Mouse (Mus musculus) heart, embryonic 13.5 days (tissue): ENCODE results near the gene Lyl1. TPM values are rescaled to one million over a fixed set of nuclear protein-coding genes. Genes with fewer than 3 reads are reported as not detected.

Experiments
- ATAC-seq: fragments of 200-750 bp; cut with Nextera tagmentation; 2 replicates; pipeline ENCODE4 v1.8.0; 2017; ENCODE audit warnings: moderate TSS enrichment; ENCODE audit not compliant: insufficient number of reproducible peaks, low FRiP score, low TSS enrichment; ENCODE audit errors: extremely low read depth
- H3K27ac ChIP-seq: fragments of 300-500 bp; sonication (generic); replicated peaks from 2 replicates; pipeline ENCODE4 v1.5.1; 2015; ENCODE audit warnings: moderate library complexity, mild to moderate bottlenecking, inconsistent platforms
- H3K27me3 ChIP-seq: fragments of 300-500 bp; sonication (generic); replicated peaks from 2 replicates; pipeline ENCODE4 v1.6.1; 2015; ENCODE audit warnings: mild to moderate bottlenecking, inconsistent platforms
- H3K36me3 ChIP-seq: fragments of 300-500 bp; sonication (generic); 2 replicates; pipeline ENCODE4 v1.6.1; 2015; ENCODE audit warnings: mild to moderate bottlenecking, inconsistent platforms
- H3K4me1 ChIP-seq: fragments of 300-500 bp; sonication (generic); 2 replicates; pipeline ENCODE4 v1.6.1; 2015; ENCODE audit warnings: inconsistent platforms
- H3K4me2 ChIP-seq: fragments of 300-500 bp; sonication (generic); 2 replicates; pipeline ENCODE4 v1.6.1; 2015; ENCODE audit warnings: inconsistent platforms, mild to moderate bottlenecking, moderate library complexity
- H3K4me3 ChIP-seq: fragments of 300-500 bp; sonication (generic); 2 replicates; pipeline ENCODE4 v1.5.1; 2015; ENCODE audit warnings: moderate library complexity, mild to moderate bottlenecking, inconsistent platforms
- H3K9ac ChIP-seq: fragments of 300-500 bp; sonication (generic); 2 replicates; pipeline ENCODE4 v1.6.1; 2015; ENCODE audit warnings: inconsistent platforms, mild to moderate bottlenecking, moderate library complexity
- H3K9me3 ChIP-seq: fragments of 300-500 bp; sonication (generic); 2 replicates; pipeline ENCODE4 v1.6.1; 2016; ENCODE audit warnings: inconsistent platforms
- WGBS: fragments of 180-500 bp; shearing (Covaris S2); methylation state at CpG from one replicate; pipeline ENCODE4 v1.1.7; 2015; ENCODE audit warnings: mixed read lengths; 5-methylcytosine and 5-hydroxymethylcytosine counted together
- polyA plus RNA-seq: library from polyadenylated mRNA; unstranded; fragments of >200 nt; fragmentation: Nextera tagmentation; extraction: Ambion mirVana; gene quantifications from 2 replicates; pipeline ENCODE4 v1.2.1, GENCODE M21; 2015

Gene Lyl1
- polyA plus RNA-seq, 1 experiment from 2014 or later, result 17.1 TPM

GRCm38 (mm10) chr8:84695140-84695539, 6.1 kb upstream of the Lyl1 start:
- Histone ChIP-seq H3K4me3 (no peak overlapping the region), H3K27me3 (no peaks in the 10 kb centered on the region), H3K9me3 (no peaks in the 10 kb centered on the region), H3K9ac (no peak overlapping the region), H3K27ac (no peak overlapping the region), H3K4me1 (peaks cover 23% of the 10 kb centered on the region), H3K4me2 (no peak overlapping the region), H3K36me3 (peaks cover 90% of the 10 kb centered on the region)
- no peak for ATAC-seq
- WGBS, result 90% methylated on average over 6 of the region's 6 CpGs

- Histone ChIP-seq H3K4me2 (no peak overlapping the region), H3K27ac (0 out of 2 replicates have a peak overlapping the region, but pooled peaks have one; percentile 93), H3K36me3 (peaks cover 71% of the 10 kb centered on the region), H3K9me3 (no peaks in the 10 kb centered on the region), H3K4me3 (no peak overlapping the region), H3K27me3 (peaks cover 9% of the 10 kb centered on the region), H3K9ac (no peak overlapping the region), H3K4me1 (peaks cover 40% of the 10 kb centered on the region)
- ATAC-seq, result no peak
- WGBS, result 87% methylated on average over 14 of the region's 14 CpGs
Observed at GRCm38 (mm10) chr8:84697166-84698130, 3.8 kb upstream of the Lyl1 start.

GRCm38 (mm10) chr8:84698288-84698687, 3.0 kb upstream of the Lyl1 start:
- peaks cover 69% of the 10 kb centered on the region for H3K36me3 ChIP-seq
- H3K9ac ChIP-seq, result no peak overlapping the region
- no peak for ATAC-seq
- H3K27ac ChIP-seq, result peak overlapping the region; percentile 93
- no peaks in the 10 kb centered on the region for H3K9me3 ChIP-seq
- no peak overlapping the region for H3K4me2 ChIP-seq
- peaks cover 46% of the 10 kb centered on the region for H3K4me1 ChIP-seq
- H3K4me3 ChIP-seq, result no peak overlapping the region
- WGBS, result 86% methylated on average over 5 of the region's 5 CpGs
- H3K27me3 ChIP-seq, result peaks cover 17% of the 10 kb centered on the region

- Histone ChIP-seq H3K27ac (peak overlapping the region; percentile 93), H3K9ac (peak overlapping the region; percentile 44), H3K36me3 (peaks cover 62% of the 10 kb centered on the region), H3K27me3 (peaks cover 24% of the 10 kb centered on the region), H3K4me2 (peak overlapping the region; percentile 74), H3K4me3 (peak overlapping the region; percentile 17), H3K4me1 (peaks cover 52% of the 10 kb centered on the region), H3K9me3 (no peaks in the 10 kb centered on the region)
- 69% methylated on average over 9 of the region's 9 CpGs for WGBS
- ATAC-seq, result no peak
Observed at GRCm38 (mm10) chr8:84698929-84699401, 2.3 kb upstream of the Lyl1 start.

GRCm38 (mm10) chr8:84699861-84700322, 1.4 kb upstream of the Lyl1 start:
- no peak for ATAC-seq
- Histone ChIP-seq H3K36me3 (peaks cover 54% of the 10 kb centered on the region), H3K27ac (peak overlapping the region; percentile 93), H3K4me1 (peaks cover 62% of the 10 kb centered on the region), H3K4me2 (peak overlapping the region; percentile 74), H3K9me3 (no peaks in the 10 kb centered on the region), H3K27me3 (peaks cover 33% of the 10 kb centered on the region), H3K9ac (peak overlapping the region; percentile 41), H3K4me3 (peak overlapping the region; percentile 1; the same call in 1 of the 2 replicates)
- WGBS, result 58% methylated on average over 7 of the region's 7 CpGs

- H3K27ac ChIP-seq, result peak overlapping the region; percentile 93
- peaks cover 39% of the 10 kb centered on the region for H3K27me3 ChIP-seq
- no peak for ATAC-seq
- H3K9me3 ChIP-seq, result no peaks in the 10 kb centered on the region
- H3K4me1 ChIP-seq, result peaks cover 67% of the 10 kb centered on the region
- H3K9ac ChIP-seq, result peak overlapping the region; percentile 41; the same call in 1 of the 2 replicates
- H3K4me3 ChIP-seq, result peak overlapping the region; percentile 1; the same call in 1 of the 2 replicates
- peaks cover 47% of the 10 kb centered on the region for H3K36me3 ChIP-seq
- 68% methylated on average over 5 of the region's 5 CpGs for WGBS
- peak overlapping the region; percentile 74 for H3K4me2 ChIP-seq
Observed at GRCm38 (mm10) chr8:84700526-84700925, 731 bp upstream of the Lyl1 start.

GRCm38 (mm10) chr8:84702561-84702960, 1.3 kb downstream of the Lyl1 start:
- peaks cover 83% of the 10 kb centered on the region for H3K4me1 ChIP-seq
- H3K9me3 ChIP-seq, result no peaks in the 10 kb centered on the region
- peak overlapping the region; percentile 87 for H3K9ac ChIP-seq
- peak overlapping the region; percentile 57 for H3K4me3 ChIP-seq
- H3K36me3 ChIP-seq, result peaks cover 30% of the 10 kb centered on the region
- peak overlapping the region; percentile 74 for H3K4me2 ChIP-seq
- peaks cover 55% of the 10 kb centered on the region for H3K27me3 ChIP-seq
- no peak for ATAC-seq
- peak overlapping the region; percentile 93 for H3K27ac ChIP-seq
- WGBS, result 62% methylated on average over 9 of the region's 9 CpGs

GRCm38 (mm10) chr8:84702963-84703465, 1.8 kb downstream of the Lyl1 start:
- no peak for ATAC-seq
- Histone ChIP-seq H3K27ac (peak overlapping the region; percentile 93), H3K4me3 (peak overlapping the region; percentile 57), H3K4me2 (peak overlapping the region; percentile 74), H3K36me3 (peaks cover 30% of the 10 kb centered on the region), H3K27me3 (peaks cover 60% of the 10 kb centered on the region), H3K9me3 (no peaks in the 10 kb centered on the region), H3K9ac (peak overlapping the region; percentile 87), H3K4me1 (peaks cover 86% of the 10 kb centered on the region)
- WGBS, result 76% methylated on average over 6 of the region's 6 CpGs

- 10% methylated on average over 38 of the region's 38 CpGs for WGBS
- no peak for ATAC-seq
- Histone ChIP-seq H3K4me2 (peak overlapping the region; percentile 74), H3K27me3 (peaks cover 66% of the 10 kb centered on the region), H3K4me1 (peaks cover 85% of the 10 kb centered on the region), H3K27ac (peak overlapping the region; percentile 93), H3K9me3 (no peaks in the 10 kb centered on the region), H3K4me3 (peak overlapping the region; percentile 57), H3K36me3 (peaks cover 26% of the 10 kb centered on the region), H3K9ac (peak overlapping the region; percentile 87)
Observed at GRCm38 (mm10) chr8:84703466-84704249, 2.4 kb downstream of the Lyl1 start.

GRCm38 (mm10) chr8:84704356-84704755, 3.1 kb downstream of the Lyl1 start:
- H3K9ac ChIP-seq, result peak overlapping the region; percentile 87
- peaks cover 71% of the 10 kb centered on the region for H3K27me3 ChIP-seq
- ATAC-seq, result 0 out of 2 replicates have a peak, but pooled peaks have one; percentile 21
- WGBS, result 3% methylated on average over 16 of the region's 16 CpGs
- H3K27ac ChIP-seq, result peak overlapping the region; percentile 93
- H3K4me1 ChIP-seq, result peaks cover 85% of the 10 kb centered on the region
- H3K4me3 ChIP-seq, result peak overlapping the region; percentile 57
- peaks cover 19% of the 10 kb centered on the region for H3K36me3 ChIP-seq
- H3K4me2 ChIP-seq, result peak overlapping the region; percentile 74
- no peaks in the 10 kb centered on the region for H3K9me3 ChIP-seq
